Mouse (Mus musculus) heart, postnatal 10 days (tissue): ENCODE results near the gene Prkca. TPM values are rescaled to one million over a fixed set of nuclear protein-coding genes. Genes with fewer than 3 reads are reported as not detected.
A peak's percentile ranks its signal among the peaks of the same experiment; 100 is the strongest.

Experiments
- DNase-seq, 2 experiments: peaks; one replicate each; pipeline ENCODE4 v3.0.0; 2021
- intact Hi-C: fragments of 180-260 bp; cut with DNase I; formaldehyde crosslinking; loops from one replicate; pipeline ENCODE4 v1.15.1; 2025
- total RNA-seq, 2 experiments: library from RNA; stranded (reverse); gene quantifications; 2 replicates each; pipeline ENCODE4 v1.2.3; 2021

Prkca gene
- total RNA-seq, 2 experiments from 2014 or later, result 44.8 to 52.4 TPM

DNA sequence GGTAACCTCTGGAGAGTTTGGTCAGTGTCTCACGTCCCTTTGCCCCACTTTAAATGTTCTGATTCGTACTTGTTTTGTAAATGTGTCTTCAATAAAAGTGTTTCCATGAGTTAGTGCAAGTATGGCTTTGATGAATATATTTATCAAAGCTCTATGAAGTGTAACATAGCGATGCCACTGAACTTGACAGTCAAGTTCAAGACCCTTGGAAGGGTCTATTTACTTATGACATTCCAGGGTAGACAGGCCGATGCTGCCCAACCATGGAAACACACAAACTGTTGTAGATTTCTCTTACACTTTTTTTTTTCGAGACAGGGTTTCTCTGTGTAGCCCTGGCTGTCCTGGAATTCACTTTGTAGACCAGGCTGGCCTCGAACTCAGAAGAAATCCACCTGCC, 354.5 kb downstream of the Prkca start:
- no peak for DNase-seq
- intact Hi-C loops, result no loop called here

DNA sequence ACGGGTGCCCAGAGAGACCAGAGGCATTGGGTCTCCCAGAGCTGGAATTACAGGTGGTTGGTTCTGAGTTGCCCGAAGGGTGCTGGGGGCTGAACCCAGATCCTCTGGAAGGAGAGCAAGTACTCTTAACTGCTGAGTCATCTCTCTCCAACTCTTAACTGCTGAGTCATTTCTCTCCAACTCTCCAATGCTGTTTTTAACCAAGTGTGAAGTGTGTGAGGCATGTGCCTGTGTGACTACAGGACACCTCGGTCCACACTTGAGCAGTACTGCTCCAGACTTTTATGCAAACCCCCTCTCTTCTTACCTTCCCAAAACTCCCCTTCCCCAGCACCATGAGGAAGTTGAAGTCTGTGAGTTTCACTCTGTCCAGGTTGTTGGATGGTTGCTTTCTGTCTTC, 357.8 kb downstream of the Prkca start:
- intact Hi-C loops, result no loop called here
- DNase-seq, result no peak

GRCm38 (mm10) chr11:107983883-107984282, 359.8 kb downstream of the Prkca start:
- intact Hi-C loops, result no loop called here

DNA sequence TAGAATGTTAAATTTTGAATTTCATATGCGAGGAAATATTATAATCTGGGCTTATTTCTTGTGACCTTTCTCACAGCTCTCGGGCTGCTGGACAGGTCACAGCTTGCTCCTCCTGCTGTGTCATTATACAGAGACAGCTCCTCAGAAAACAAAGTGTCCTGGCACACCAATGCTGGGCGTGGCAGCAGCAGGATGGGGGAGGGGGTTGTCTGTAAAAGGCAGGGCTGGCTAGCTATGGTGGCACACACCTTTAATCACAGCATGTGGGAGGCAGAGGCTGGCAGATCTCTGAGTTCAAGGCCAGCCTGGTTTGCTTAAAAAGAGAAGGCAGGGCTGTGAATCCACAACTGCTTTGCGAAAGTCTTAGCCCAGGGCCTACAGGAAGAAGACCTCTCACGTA, 360.5 kb downstream of the Prkca start:
- intact Hi-C loops, result no loop called here
- DNase-seq, result no peak

More at GRCm38 (mm10) chr11:107983883-107984282, 359.8 kb downstream of the Prkca start:
- DNase-seq, result no peak

GRCm38 (mm10) chr11:107982225-107982896, 361.4 kb downstream of the Prkca start:
- intact Hi-C loops, result loop anchor here (1.0 kb wide), 1 partner anchor 118 kb away; no protein-coding TSS in a partner anchor
- DNase-seq, result peak; percentile 56 to 75

GRCm38 (mm10) chr11:107979497-107980174, 364.1 kb downstream of the Prkca start:
- no peak for DNase-seq
- intact Hi-C loops, result no loop called here

GRCm38 (mm10) chr11:107969943-107970342, 373.8 kb downstream of the Prkca start:
- intact Hi-C loops, result no loop called here
- no peak for DNase-seq

DNA sequence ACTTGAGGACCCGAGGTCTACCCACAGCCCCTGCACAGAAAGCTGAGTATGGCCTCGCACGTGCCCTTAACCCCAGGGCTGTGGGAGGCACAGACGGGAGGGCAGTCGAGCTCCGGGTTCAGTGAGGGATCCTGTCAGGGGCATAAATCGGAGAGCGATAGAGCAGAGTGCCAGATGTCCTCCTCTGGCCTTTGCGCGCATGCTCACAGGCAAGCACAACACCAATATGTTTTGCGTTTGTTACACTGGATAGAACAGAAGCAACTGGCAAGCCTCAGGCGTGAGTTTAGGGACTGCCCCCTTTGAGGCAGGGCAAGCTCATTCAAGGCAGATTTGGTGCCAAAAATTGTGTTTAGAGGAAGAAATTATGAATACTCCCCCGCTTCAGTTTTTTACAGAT, 375.6 kb downstream of the Prkca start:
- intact Hi-C loops, result no loop called here
- DNase-seq, result no peak

DNA sequence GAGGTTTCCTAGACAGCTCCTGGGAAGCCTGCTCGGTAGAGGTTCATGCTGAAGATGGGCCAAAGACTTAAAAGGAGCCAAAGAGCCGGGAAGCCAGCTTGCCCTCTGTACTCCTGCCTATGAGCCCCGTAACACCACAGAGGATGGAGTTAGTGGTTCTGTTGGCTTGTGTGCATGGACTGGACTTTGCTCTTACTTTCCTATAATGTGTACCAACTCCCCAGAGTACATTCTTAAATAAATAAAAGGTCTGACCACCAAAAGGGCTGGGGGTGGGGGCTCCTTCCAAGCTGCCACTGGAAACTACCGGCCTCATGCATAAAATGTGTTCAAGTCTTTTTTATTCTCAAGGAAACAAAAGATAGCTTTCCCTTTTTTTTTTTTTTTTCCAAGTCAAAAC, 377.5 kb downstream of the Prkca start:
- no peak for DNase-seq
- intact Hi-C loops, result no loop called here

- intact Hi-C loops, result no loop called here
- peak; percentile 42 to 48 for DNase-seq
Observed at GRCm38 (mm10) chr11:107965449-107965848, 378.3 kb downstream of the Prkca start.

GRCm38 (mm10) chr11:107957566-107958350, 386.0 kb downstream of the Prkca start:
- intact Hi-C loops, result no loop called here
- no peak for DNase-seq

- intact Hi-C loops, result no loop called here
- DNase-seq, result no peak
Observed at GRCm38 (mm10) chr11:107955191-107956062, 388.3 kb downstream of the Prkca start.

DNA sequence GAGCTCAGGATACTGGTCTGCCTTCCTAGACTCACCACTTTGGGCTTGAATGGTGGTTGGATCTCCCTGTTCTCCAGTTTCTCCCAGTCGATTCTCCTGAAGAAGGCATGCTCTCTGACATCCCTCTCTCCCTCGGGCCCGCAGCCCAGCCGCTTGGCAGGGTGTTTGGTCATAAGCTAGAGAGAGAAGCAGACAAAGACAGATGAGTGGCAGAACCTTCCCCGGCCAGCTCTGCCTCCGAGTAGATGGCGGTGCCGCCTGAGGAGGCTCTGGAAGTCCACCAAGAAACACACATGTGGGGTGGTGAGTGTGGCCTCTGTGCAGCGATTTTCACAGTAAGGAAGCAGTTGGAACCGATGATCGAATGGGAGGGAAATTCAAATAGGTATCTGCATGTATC, 392.3 kb downstream of the Prkca start:
- peak; percentile 27 to 44 for DNase-seq
- intact Hi-C loops, result no loop called here

DNA sequence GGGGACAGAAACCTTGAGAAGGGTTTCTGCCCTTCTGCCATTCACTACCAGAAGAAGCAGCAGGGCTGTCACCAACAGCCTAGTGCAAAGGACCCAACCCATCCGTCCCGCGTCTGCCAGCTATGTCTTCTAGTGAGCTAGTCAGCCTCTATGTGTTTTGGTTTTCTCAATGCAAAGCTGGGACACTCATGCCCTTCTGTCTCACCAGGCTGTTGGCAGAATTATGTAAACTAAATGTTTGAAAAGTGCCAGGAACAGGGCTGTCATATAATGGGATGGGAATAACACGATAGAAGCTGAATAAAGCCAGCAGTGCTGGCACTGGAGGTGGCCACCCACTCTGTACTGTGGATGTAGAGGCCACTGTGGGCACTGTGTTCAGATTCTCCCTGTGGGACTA, 393.1 kb downstream of the Prkca start:
- no peak for DNase-seq
- intact Hi-C loops, result no loop called here

GRCm38 (mm10) chr11:107950211-107950610, 393.5 kb downstream of the Prkca start:
- DNase-seq, result peak; percentile 21 to 43
- intact Hi-C loops, result no loop called here

GRCm38 (mm10) chr11:107947951-107948350, 395.8 kb downstream of the Prkca start:
- DNase-seq, result no peak
- intact Hi-C loops, result no loop called here

GRCm38 (mm10) chr11:107946823-107947222, 396.9 kb downstream of the Prkca start:
- DNase-seq, result no peak
- intact Hi-C loops, result no loop called here

- intact Hi-C loops, result no loop called here
- DNase-seq, result no peak
Observed at GRCm38 (mm10) chr11:107936929-107937328, 406.8 kb downstream of the Prkca start.

- no peak for DNase-seq
- intact Hi-C loops, result no loop called here
Observed at GRCm38 (mm10) chr11:107931721-107932120, 412.0 kb downstream of the Prkca start.

DNA sequence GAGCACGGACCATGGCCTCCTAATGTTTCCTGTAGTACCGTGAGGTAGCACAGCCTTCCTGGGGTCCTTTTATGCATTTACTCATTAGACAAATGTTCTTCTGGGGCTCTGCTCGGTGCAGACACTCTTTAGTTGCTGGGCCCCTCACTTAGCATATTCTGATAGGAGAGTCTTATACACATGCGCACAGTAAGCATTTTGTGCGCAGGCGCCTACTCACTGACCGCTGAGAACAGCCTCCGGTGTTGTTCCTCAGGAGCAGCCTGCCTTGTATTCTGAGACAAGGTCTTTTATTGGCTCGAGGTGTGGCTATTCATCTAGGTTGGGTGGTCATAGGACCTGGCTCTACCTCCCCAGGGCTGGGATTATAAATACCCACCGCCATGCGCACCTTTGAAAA, 412.4 kb downstream of the Prkca start:
- no peak for DNase-seq
- intact Hi-C loops, result no loop called here

DNA sequence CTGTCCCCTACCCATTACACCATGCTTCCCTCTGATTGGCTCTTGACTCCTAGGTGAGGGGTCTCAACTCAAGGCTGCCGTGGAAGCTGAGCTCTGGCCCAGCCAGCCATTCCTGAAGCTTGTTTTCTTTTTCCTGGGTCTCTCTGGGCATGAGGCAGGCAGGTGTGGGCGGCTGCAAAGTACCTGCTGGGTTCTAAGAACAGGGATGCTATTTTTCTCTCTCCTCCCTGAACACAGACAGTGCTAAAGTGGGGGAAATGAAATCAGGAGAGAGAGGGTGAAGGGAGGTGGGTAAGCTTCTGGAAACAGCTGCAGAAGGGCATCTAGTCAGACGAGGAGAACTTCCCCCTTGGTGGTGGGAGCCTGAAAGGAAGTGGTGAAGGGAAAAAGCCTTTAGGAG, 414.0 kb downstream of the Prkca start:
- intact Hi-C loops, result no loop called here
- DNase-seq, result no peak
